Mouse (Mus musculus) MEL (cell line): ENCODE data around the gene Lxn. TPM values are rescaled to one million over a fixed set of nuclear protein-coding genes. Genes with fewer than 3 reads are reported as not detected.

Experiments used
- DNase-seq: peaks from one replicate; pipeline ENCODE4 v3.0.0; 2011; ENCODE audit warnings: low read depth, low spot score
- H3K27ac ChIP-seq: 2 replicates; pipeline ENCODE4 v1.5.1; 2012; ENCODE audit warnings: low read depth, mild to moderate bottlenecking, control low read depth, low read length, moderate library complexity; ENCODE audit not compliant: control insufficient read depth
- H3K27me3 ChIP-seq, 2 experiments: fragments of 150-350 bp in 1 of 2; sonication (generic) in 1 of 2; 2 replicates each; pipeline ENCODE4 v1.6.1; 2012; ENCODE audit warnings: low read length in 2 of 2, mild to moderate bottlenecking in 2 of 2, improper control_type of control experiment in 1 of 2, moderate library complexity in 1 of 2; ENCODE audit not compliant: insufficient read depth in 2 of 2, control insufficient read depth in 1 of 2
- H3K36me3 ChIP-seq, 2 experiments: 2 replicates each; pipeline ENCODE4 v1.6.1; 2012 to 2014; ENCODE audit warnings: low read length in 2 of 2, improper control_type of control experiment in 1 of 2, inconsistent platforms in 1 of 2, mild to moderate bottlenecking in 1 of 2; ENCODE audit not compliant: insufficient read depth in 2 of 2, control insufficient read depth in 1 of 2
- H3K4me1 ChIP-seq, 2 experiments: fragments of 150-350 bp in 1 of 2; sonication (generic) in 1 of 2; 2 replicates each; pipeline ENCODE4 v1.6.1; 2012; ENCODE audit warnings: low read length in 2 of 2, improper control_type of control experiment in 1 of 2, mild to moderate bottlenecking in 1 of 2; ENCODE audit not compliant: insufficient read depth in 2 of 2, control insufficient read depth in 1 of 2
- H3K4me3 ChIP-seq, 2 experiments: fragments of 150-350 bp in 1 of 2; sonication (generic) in 1 of 2; 2 replicates each; pipeline ENCODE4 v1.5.1; 2012; ENCODE audit warnings: low read depth in 2 of 2, low read length in 2 of 2, mild to moderate bottlenecking in 2 of 2, moderate library complexity in 2 of 2, control low read depth in 1 of 2, improper control_type of control experiment in 1 of 2; ENCODE audit not compliant: control insufficient read depth in 1 of 2, insufficient read depth in 1 of 2
- H3K79me2 ChIP-seq: 2 replicates; pipeline ENCODE4 v1.6.1; 2012; ENCODE audit warnings: mild to moderate bottlenecking, low read length, moderate library complexity; ENCODE audit not compliant: control insufficient read depth, poor library complexity, insufficient read depth
- H3K9ac ChIP-seq: 2 replicates; pipeline ENCODE4 v1.6.1; 2012; ENCODE audit warnings: low read depth, mild to moderate bottlenecking, control low read depth, low read length, moderate library complexity; ENCODE audit not compliant: control insufficient read depth, poor library complexity, severe bottlenecking
- H3K9me3 ChIP-seq: fragments of 150-350 bp; sonication (generic); replicated peaks from 2 replicates; pipeline ENCODE4 v1.6.1; 2012; ENCODE audit warnings: mild to moderate bottlenecking, low read length, improper control_type of control experiment, moderate library complexity; ENCODE audit not compliant: insufficient read depth
- BHLHE40 ChIP-seq: IDR thresholded peaks from 2 replicates; pipeline ENCODE4 v1.6.1; 2012; ENCODE audit warnings: low read depth, mild to moderate bottlenecking, inconsistent platforms, low read length, improper control_type of control experiment, borderline replicate concordance
- CHD1 ChIP-seq: IDR thresholded peaks from 2 replicates; pipeline ENCODE4 v1.6.1; 2012; ENCODE audit warnings: low read depth, mild to moderate bottlenecking, inconsistent platforms, low read length, improper control_type of control experiment
- CHD2 ChIP-seq: IDR thresholded peaks from 2 replicates; pipeline ENCODE4 v1.6.1; 2011; ENCODE audit warnings: low read length, improper control_type of control experiment
- E2F4 ChIP-seq: IDR thresholded peaks from 2 replicates; pipeline ENCODE4 v1.6.1; 2011; ENCODE audit warnings: low read depth, low read length, improper control_type of control experiment, borderline replicate concordance
- ELF1 ChIP-seq: IDR thresholded peaks from 2 replicates; pipeline ENCODE4 v1.6.1; 2014; ENCODE audit warnings: low read depth, mild to moderate bottlenecking, inconsistent platforms, low read length, improper control_type of control experiment, moderate library complexity
- EP300 ChIP-seq, 2 experiments: IDR thresholded peaks; 2 replicates each; pipeline ENCODE4 v1.6.1; 2011; ENCODE audit warnings: improper control_type of control experiment in 2 of 2, low read length in 2 of 2, low read depth in 1 of 2, mild to moderate bottlenecking in 1 of 2
- ETS1 ChIP-seq: IDR thresholded peaks from 2 replicates; pipeline ENCODE4 v1.6.1; 2012; ENCODE audit warnings: low read depth, mild to moderate bottlenecking, inconsistent platforms, low read length, improper control_type of control experiment, moderate library complexity
- GABPA ChIP-seq: IDR thresholded peaks from 2 replicates; pipeline ENCODE4 v1.6.1; 2012; ENCODE audit warnings: low read depth, mild to moderate bottlenecking, inconsistent platforms, low read length, improper control_type of control experiment, moderate library complexity
- GATA1 ChIP-seq: IDR thresholded peaks from 2 replicates; pipeline ENCODE4 v1.6.1; 2011; ENCODE audit warnings: low read depth, low read length, improper control_type of control experiment
- JUND ChIP-seq: IDR thresholded peaks from 2 replicates; pipeline ENCODE4 v1.6.1; 2011; ENCODE audit warnings: low read depth, mild to moderate bottlenecking, improper control_type of control experiment, low read length
- MAX ChIP-seq: IDR thresholded peaks from 2 replicates; pipeline ENCODE4 v1.6.1; 2011; ENCODE audit warnings: low read length, improper control_type of control experiment
- MAZ ChIP-seq: IDR thresholded peaks from 2 replicates; pipeline ENCODE4 v1.6.1; 2012; ENCODE audit warnings: low read depth, mild to moderate bottlenecking, inconsistent platforms, low read length, improper control_type of control experiment
- MEF2A ChIP-seq: IDR thresholded peaks from 2 replicates; pipeline ENCODE4 v1.6.1; 2014; ENCODE audit warnings: low read depth, mild to moderate bottlenecking, inconsistent platforms, low read length, improper control_type of control experiment; ENCODE audit not compliant: poor library complexity, insufficient replicate concordance, severe bottlenecking; ENCODE audit errors: extremely low read depth
- MYB ChIP-seq: IDR thresholded peaks from 2 replicates; pipeline ENCODE4 v1.6.1; 2011; ENCODE audit warnings: mild to moderate bottlenecking, low read depth, low read length, improper control_type of control experiment
- MYC ChIP-seq: IDR thresholded peaks from 2 replicates; pipeline ENCODE4 v1.6.1; 2011; ENCODE audit warnings: low read depth, mild to moderate bottlenecking, low read length, improper control_type of control experiment, moderate library complexity
- NELFE ChIP-seq: IDR thresholded peaks from 2 replicates; pipeline ENCODE4 v1.6.1; 2011; ENCODE audit warnings: low read depth, low read length, improper control_type of control experiment
- POLR2A ChIP-seq, 2 experiments: IDR thresholded peaks; 2 replicates each; pipeline ENCODE4 v1.6.1; 2011 to 2012; ENCODE audit warnings: low read length in 2 of 2, mild to moderate bottlenecking in 2 of 2, control low read depth in 1 of 2, improper control_type of control experiment in 1 of 2, low read depth in 1 of 2, moderate library complexity in 1 of 2; ENCODE audit not compliant: control insufficient read depth in 1 of 2, insufficient read depth in 1 of 2, poor library complexity in 1 of 2
- POLR2AphosphoS2 ChIP-seq: IDR thresholded peaks from 2 replicates; pipeline ENCODE4 v1.6.1; 2011; ENCODE audit warnings: low read length, improper control_type of control experiment
- POLR2AphosphoS5 ChIP-seq: IDR thresholded peaks from 2 replicates; pipeline ENCODE4 v1.6.1; 2012; ENCODE audit warnings: low read depth, borderline replicate concordance, mild to moderate bottlenecking, inconsistent platforms, low read length, moderate library complexity, mixed read lengths
- RAD21 ChIP-seq: IDR thresholded peaks from 2 replicates; pipeline ENCODE4 v1.6.1; 2011; ENCODE audit warnings: mild to moderate bottlenecking, low read depth, low read length, improper control_type of control experiment
- RCOR1 ChIP-seq: IDR thresholded peaks from 2 replicates; pipeline ENCODE4 v1.6.1; 2012; ENCODE audit warnings: low read depth, mild to moderate bottlenecking, inconsistent platforms, low read length, improper control_type of control experiment
- SIN3A ChIP-seq: IDR thresholded peaks from 2 replicates; pipeline ENCODE4 v1.6.1; 2012; ENCODE audit warnings: low read length, improper control_type of control experiment, inconsistent platforms
- SMC3 ChIP-seq: IDR thresholded peaks from 2 replicates; pipeline ENCODE4 v1.6.1; 2011; ENCODE audit warnings: low read depth, low read length, improper control_type of control experiment
- TAL1 ChIP-seq: IDR thresholded peaks from 2 replicates; pipeline ENCODE4 v1.6.1; 2012; ENCODE audit warnings: mild to moderate bottlenecking, inconsistent platforms, low read length, moderate library complexity, mixed read lengths
- TCF12 ChIP-seq: IDR thresholded peaks from 2 replicates; pipeline ENCODE4 v1.6.1; 2014; ENCODE audit warnings: low read depth, mild to moderate bottlenecking, inconsistent platforms, low read length, improper control_type of control experiment, moderate library complexity
- UBTF ChIP-seq: IDR thresholded peaks from 2 replicates; pipeline ENCODE4 v1.6.1; 2012; ENCODE audit warnings: low read depth, mild to moderate bottlenecking, inconsistent platforms, low read length, improper control_type of control experiment, moderate library complexity, borderline replicate concordance; ENCODE audit not compliant: insufficient read depth
- USF1 ChIP-seq: IDR thresholded peaks from 2 replicates; pipeline ENCODE4 v1.6.1; 2014; ENCODE audit warnings: low read depth, mild to moderate bottlenecking, inconsistent platforms, low read length, improper control_type of control experiment, moderate library complexity
- ZC3H11A ChIP-seq: IDR thresholded peaks from 2 replicates; pipeline ENCODE4 v1.6.1; 2012; ENCODE audit warnings: low read depth, mild to moderate bottlenecking, inconsistent platforms, low read length, improper control_type of control experiment
- ZKSCAN1 ChIP-seq: IDR thresholded peaks from 2 replicates; pipeline ENCODE4 v1.6.1; 2012; ENCODE audit warnings: low read depth, mild to moderate bottlenecking, inconsistent platforms, low read length, improper control_type of control experiment, moderate library complexity
- ZMIZ1 ChIP-seq: IDR thresholded peaks from 2 replicates; pipeline ENCODE4 v1.6.1; 2012; ENCODE audit warnings: low read depth, mild to moderate bottlenecking, inconsistent platforms, low read length, improper control_type of control experiment, moderate library complexity
- ZNF384 ChIP-seq: IDR thresholded peaks from 2 replicates; pipeline ENCODE4 v1.6.1; 2012; ENCODE audit warnings: low read depth, mild to moderate bottlenecking, inconsistent platforms, low read length, improper control_type of control experiment
- polyA plus RNA-seq, 2 experiments: library from polyadenylated mRNA; stranded (reverse) in 1 of 2; unstranded in 1 of 2; fragments of >175 nt in 1 of 2; fragments of >200 nt in 1 of 2; gene quantifications; 2 replicates each; pipeline versions ENCODE4 v1.2.1 to v1.2.4; 2012; ENCODE audit warnings: low replicate concordance in 2 of 2, low read depth in 1 of 2; ENCODE audit not compliant: insufficient read length in 2 of 2, insufficient read depth in 1 of 2, missing spikeins in 1 of 2
- total RNA-seq: library from RNA; depleted of rRNA; stranded (reverse); fragments of 300-350 nt; gene quantifications from 2 replicates; pipeline ENCODE4 v1.2.3, GENCODE M21; 2012

Lxn gene
- total and polyA plus RNA-seq, 3 experiments: 0.26 TPM; not detected in 2

GRCm38 (mm10) chr3:67434011-67434410, 29.7 kb downstream of the Lxn start:
- Histone ChIP-seq H3K27ac (no peak overlapping the region), H3K9me3 (no peaks in the 10 kb centered on the region), H3K4me1 (peaks cover 0 to 6% of the 10 kb centered on the region in 2 experiments; a peak in 3 of 4 replicates), H3K36me3 (peaks cover 5 to 7% of the 10 kb centered on the region in 2 experiments; a peak in 3 of 4 replicates), H3K79me2 (peaks cover 15% of the 10 kb centered on the region), H3K27me3 (no peaks in the 10 kb centered on the region), H3K9ac (no peak overlapping the region), H3K4me3 (no peak overlapping the region)
- no peak for DNase-seq
- TF ChIP-seq ELF1: no peak
- no peak for TF ChIP-seq MYB
- TF ChIP-seq POLR2AphosphoS5: no peak
- TF ChIP-seq MAZ: no peak
- TF ChIP-seq UBTF: no peak
- no peak for TF ChIP-seq SMC3

- 0 out of 2 replicates have a peak within 1 kb of the TSS, but pooled peaks have one; percentile 37 for H3K27ac ChIP-seq
- TF ChIP-seq CHD2: no peak
- no peak for TF ChIP-seq POLR2AphosphoS5
- no peak for TF ChIP-seq MYB
- peak; percentile 61 for TF ChIP-seq ZMIZ1
- TF ChIP-seq ELF1: peak; percentile 92
- TF ChIP-seq POLR2AphosphoS2: peak; percentile 80
- peak; percentile 75 for TF ChIP-seq MYC
- peak; percentile 31; the same call in 1 of the 2 replicates for TF ChIP-seq JUND
- TF ChIP-seq ZC3H11A: no peak
- peak; percentile 72 for TF ChIP-seq USF1
- peak; percentile 97 for TF ChIP-seq SIN3A
- peak; percentile 87 for TF ChIP-seq NELFE
- TF ChIP-seq RAD21: no peak; the same call in 1 of the 2 replicates
- no peak for TF ChIP-seq TAL1
- TF ChIP-seq ZKSCAN1: no peak
- TF ChIP-seq RCOR1: no peak
- TF ChIP-seq GABPA: peak; percentile 78; the same call in 1 of the 2 replicates
- no peak for TF ChIP-seq ZNF384
- TF ChIP-seq MAX: no peak; the same call in 1 of the 2 replicates
- TF ChIP-seq MEF2A: no peak
- no peak for TF ChIP-seq GATA1
- TF ChIP-seq POLR2A (IDR thresholded peaks at IDR 0.05; ENCODE audit: control insufficient read depth in 1 of 2, insufficient read depth in 1 of 2, low read depth in 1 of 2, low read length in 2 of 2, poor library complexity in 1 of 2): peak; percentile 87 to 88
- no peak for TF ChIP-seq BHLHE40
- TF ChIP-seq TCF12: peak; percentile 45
- no peak for TF ChIP-seq UBTF
- no peak; a peak in 1 of 4 replicates for TF ChIP-seq EP300 (IDR thresholded peaks at IDR 0.05; ENCODE audit: low read depth in 1 of 2, low read length in 2 of 2)
- TF ChIP-seq CHD1: no peak
- TF ChIP-seq ETS1: peak; percentile 36; the same call in 1 of the 2 replicates
- TF ChIP-seq E2F4: no peak
These were observed 33.7 kb downstream of the Lxn start, which contains the start of gene Gfm1 for GRCm38 (mm10) chr3:67429999-67430380. Gene Gfm1 (plus strand): TSS chr3:67430096.

More at GRCm38 (mm10) chr3:67429999-67430380, 33.7 kb downstream of the Lxn start, which contains the start of gene Gfm1:
- DNase-seq: peak; percentile 94
- Histone ChIP-seq H3K9ac (peak within 1 kb of the TSS; percentile 96), H3K4me3 (peak within 1 kb of the TSS; percentile 81 to 84), H3K4me1 (peaks cover 0 to 6% of the 10 kb centered on the region in 2 experiments; a peak in 3 of 4 replicates), H3K27me3 (no peaks in the 10 kb centered on the region), H3K9me3 (no peaks in the 10 kb centered on the region), H3K36me3 (peaks cover 0 to 5% of the 10 kb centered on the region in 2 experiments; a peak in 2 of 4 replicates), H3K79me2 (peaks cover 15% of the 10 kb centered on the region)
